11 mouse cellular contexts compared by ENCODE assay signal in genomic region chr15:12858645-12859044, GRCm38 (mm10).
"Had no signal": no experiment of that assay in that cellular context is flagged by ENCODE, and none has a peak within 500 bp of the region (broad histone marks: within the 10 kb centered on the region; RNA-seq: fewer than 3 reads in every experiment).

No protein-coding gene starts in this region.

- H3K27ac ChIP-seq: limb, embryonic 12.5 days; midbrain, embryonic 10.5 days; neural tube, embryonic 12.5 days; stomach, postnatal 0 days had no signal

- H3K27me3 ChIP-seq: limb, embryonic 12.5 days; neural tube, embryonic 12.5 days had no signal

- DNase-seq: kidney, adult 8-10 months; kidney, postnatal 25 days; layer of hippocampus, adult 9-11 months; layer of hippocampus, postnatal 36 days; midbrain, embryonic 14.5 days; thymus, postnatal 14 days had no signal

- H3K4me1 ChIP-seq: midbrain, embryonic 10.5 days; neural tube, embryonic 12.5 days had no signal

- H3K4me3 ChIP-seq: limb, embryonic 12.5 days; midbrain, embryonic 10.5 days; myocyte; neural tube, embryonic 12.5 days had no signal

- H3K9ac ChIP-seq: limb, embryonic 12.5 days; neural tube, embryonic 12.5 days had no signal

- H3K9me3 ChIP-seq: limb, embryonic 12.5 days; midbrain, embryonic 10.5 days; neural tube, embryonic 12.5 days had no signal

- H3K4me2 ChIP-seq: limb, embryonic 12.5 days; neural tube, embryonic 12.5 days had no signal
